Mouse (Mus musculus): ENCODE data around the gene Ostm1.

GRCm38 (mm10) chr10:42692794-42693193 is 109.2 kb downstream of the Ostm1 start:
- TF ChIP-seq CTCF (IDR thresholded peaks at IDR 0.05; ENCODE audit: low read depth, low read length), result no peak
- TF ChIP-seq TAL1 (conservative IDR thresholded peaks at IDR 0.05; ENCODE audit: low read depth, low read length), result no peak
- TF ChIP-seq GATA1 (IDR thresholded peaks at IDR 0.05; ENCODE audit: borderline replicate concordance, low read length), result no peak
- no peak for TF ChIP-seq GATA2 (IDR thresholded peaks at IDR 0.05; ENCODE audit: borderline replicate concordance, low read depth, low read length)
